Mouse (Mus musculus): ENCODE data around the gene Lima1.
"Not testable (repeated sequence)": the region's sequence is repeated elsewhere in the genome, so short reads cannot be mapped to it uniquely, and the experiment has no call there.

Gene Lima1

DNA sequence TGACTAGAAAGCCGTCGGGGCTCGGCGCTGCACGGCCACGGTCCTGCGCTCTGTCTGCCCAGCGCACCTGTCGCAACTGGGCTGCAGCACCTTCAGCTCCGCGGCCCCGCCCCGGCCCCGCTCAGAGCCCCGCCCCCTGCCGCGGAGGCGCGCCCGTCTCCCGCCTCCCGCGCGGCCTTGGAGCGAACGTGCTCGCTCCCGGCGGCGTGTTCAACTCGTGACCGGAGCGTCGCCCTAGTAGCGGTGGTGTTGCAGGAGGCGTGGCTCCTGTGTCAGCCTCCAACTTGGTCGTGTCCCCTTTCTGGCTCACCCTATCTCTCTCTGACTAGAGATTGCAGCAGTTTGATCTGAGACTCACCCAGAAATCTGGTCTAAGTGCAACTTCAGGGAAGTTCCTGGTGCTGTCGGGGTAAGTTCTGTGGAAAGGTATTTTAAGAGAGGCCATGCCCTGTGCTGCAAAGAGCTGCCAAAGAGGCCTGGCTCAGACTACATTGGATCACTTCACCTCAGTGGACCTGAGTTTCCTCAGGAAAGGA is at the start of gene Lima1:
TSS of gene Lima1 (minus strand) at position 123 of the 536 bp plus-strand sequence.
- DNase-seq = peak; percentile 94

- DNase-seq = no peak
These were observed 44.4 kb upstream of the Lima1 start for GRCm38 (mm10) chr15:99919601-99920158.

DNA sequence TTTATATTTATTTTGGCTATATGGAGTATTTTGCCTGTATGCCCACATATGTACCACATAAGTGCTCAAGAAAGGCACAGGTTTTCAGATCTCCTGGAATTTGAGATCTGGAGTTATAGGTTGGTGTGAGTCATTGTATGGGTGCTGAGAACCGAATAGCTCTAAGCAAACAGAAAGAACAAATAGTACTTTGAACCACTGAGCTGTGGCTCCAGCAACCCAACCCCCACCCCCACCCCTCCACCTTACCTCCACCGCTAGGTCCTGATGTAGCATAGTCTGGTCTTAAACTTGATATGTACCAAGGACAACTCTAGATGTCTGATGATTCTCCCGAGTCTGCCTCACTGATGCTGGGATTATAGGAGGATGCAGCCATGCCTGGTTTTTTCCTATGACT is 42.0 kb upstream of the Lima1 start:
- no peak for DNase-seq

- DNase-seq = no peak
These were observed 39.4 kb upstream of the Lima1 start for GRCm38 (mm10) chr15:99914613-99915012.

DNA sequence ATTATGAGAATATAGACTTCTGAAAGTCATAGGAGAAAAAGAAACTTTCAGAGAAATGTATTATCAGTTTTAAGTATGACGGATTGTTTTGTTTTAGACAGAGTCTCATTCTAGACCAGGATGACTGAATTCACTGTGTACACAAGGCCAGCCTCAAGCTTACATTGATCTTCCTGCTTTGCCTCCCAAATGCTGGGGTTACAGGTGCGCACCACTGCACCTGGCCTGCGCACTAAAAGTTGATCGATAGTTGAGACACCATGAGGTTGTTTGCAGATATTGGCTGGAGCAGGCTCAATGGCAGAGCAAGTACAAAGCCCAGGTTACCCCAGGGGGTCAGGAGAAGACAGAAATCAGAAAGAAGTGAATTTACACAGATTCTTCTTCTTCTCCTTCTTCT is 36.5 kb upstream of the Lima1 start:
- no peak for DNase-seq

DNA sequence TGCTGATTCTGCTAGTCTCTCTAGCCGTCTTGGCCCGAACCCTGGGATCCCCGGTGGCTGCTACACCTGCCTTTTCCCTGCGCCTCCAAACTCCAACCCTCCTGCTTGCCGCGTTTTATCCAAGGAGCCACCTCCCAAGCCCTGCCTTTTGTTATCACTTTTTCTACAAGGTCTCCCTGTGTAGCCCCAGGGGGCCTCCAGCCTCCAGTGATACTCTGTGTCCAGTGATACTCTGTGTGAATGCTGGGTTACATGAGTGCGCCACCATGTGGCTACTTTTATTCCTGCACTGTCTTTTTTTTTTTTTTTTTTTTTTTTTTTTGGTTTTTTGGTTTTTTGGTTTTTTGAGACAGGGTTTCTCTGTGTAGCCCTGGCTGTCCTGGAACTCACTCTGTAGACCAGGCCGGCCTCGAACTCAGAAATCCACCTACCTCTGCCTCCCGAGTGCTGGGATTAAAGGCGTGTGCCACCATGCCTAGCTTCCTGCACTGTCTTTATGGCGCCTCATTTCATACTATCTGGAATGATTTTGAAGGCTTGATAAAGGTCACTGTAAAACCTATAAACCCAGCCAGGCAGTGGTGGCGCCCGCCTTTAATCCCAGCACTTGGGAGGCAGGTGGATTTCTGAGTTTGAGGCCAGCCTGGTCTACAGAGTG is 34.2 kb upstream of the Lima1 start:
- DNase-seq = peak; percentile 78

GRCm38 (mm10) chr15:99907514-99907913 is 32.3 kb upstream of the Lima1 start:
- DNase-seq = no peak

DNA sequence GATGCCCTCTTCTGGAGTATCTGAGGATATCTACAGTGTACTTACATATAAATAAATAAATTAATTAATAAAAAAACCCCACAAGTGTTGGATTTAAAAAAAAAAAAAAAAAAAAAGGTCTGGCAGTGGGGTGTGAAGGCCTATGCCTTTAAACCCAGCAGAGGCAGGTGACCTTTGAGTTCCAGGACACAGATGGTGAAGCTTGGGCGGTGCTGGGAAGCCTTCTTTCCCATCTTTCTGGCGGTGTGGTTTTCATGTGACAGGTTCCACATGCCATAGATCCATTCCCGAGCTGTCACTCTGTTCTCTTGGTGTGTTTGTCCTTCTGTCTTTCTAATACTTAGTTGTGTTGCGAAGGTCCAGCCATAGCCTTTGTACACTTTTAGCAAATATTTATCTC is 31.8 kb upstream of the Lima1 start:
- DNase-seq = no peak

- DNase-seq = no peak
These were observed 29.6 kb upstream of the Lima1 start for GRCm38 (mm10) chr15:99904841-99905240.

GRCm38 (mm10) chr15:99904333-99904732 is 29.1 kb upstream of the Lima1 start:
- peak; percentile 92 for DNase-seq

DNA sequence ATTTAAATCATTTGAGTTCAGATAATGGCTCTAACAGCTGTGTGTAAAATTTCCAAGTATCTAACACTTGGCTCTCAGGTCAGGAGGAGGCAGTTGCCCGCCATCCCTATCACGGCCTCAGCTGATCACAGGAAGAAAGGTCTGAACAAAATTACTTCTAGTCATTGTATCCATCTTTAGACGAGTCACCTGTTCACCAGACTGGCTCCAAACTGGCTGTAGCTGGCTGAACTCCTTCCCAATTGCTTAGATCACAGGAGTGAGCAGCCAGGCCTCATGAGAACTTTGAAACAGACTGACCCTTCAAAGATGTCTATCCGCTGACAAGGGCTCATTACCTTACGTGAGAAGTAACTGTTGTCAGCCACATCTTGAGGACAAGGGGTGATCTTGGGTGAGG is 28.0 kb upstream of the Lima1 start:
- DNase-seq = no peak

DNA sequence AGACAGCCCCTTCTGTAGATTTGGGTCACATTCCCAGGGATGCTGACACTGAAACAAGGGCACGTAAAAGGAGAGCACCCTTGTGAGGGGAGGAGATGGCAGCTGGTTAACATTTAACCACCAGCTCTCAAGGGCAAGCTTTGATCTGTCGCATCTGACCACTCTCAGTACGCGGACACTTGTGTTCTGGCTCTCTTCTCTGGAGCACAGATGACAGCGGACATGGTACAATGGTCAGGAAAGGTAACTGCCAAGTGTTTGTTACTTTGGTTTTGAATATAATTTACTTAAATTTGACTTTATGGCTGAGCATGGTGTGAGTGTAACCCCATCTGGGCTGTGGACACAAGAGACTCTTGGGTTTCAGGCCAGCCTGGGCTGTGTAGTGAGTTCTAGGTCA is 27.5 kb upstream of the Lima1 start:
- no peak for DNase-seq

- DNase-seq = no peak
These were observed 21.4 kb upstream of the Lima1 start for GRCm38 (mm10) chr15:99896621-99897020.

GRCm38 (mm10) chr15:99891355-99891754 is 16.1 kb upstream of the Lima1 start:
- no peak for DNase-seq

DNA sequence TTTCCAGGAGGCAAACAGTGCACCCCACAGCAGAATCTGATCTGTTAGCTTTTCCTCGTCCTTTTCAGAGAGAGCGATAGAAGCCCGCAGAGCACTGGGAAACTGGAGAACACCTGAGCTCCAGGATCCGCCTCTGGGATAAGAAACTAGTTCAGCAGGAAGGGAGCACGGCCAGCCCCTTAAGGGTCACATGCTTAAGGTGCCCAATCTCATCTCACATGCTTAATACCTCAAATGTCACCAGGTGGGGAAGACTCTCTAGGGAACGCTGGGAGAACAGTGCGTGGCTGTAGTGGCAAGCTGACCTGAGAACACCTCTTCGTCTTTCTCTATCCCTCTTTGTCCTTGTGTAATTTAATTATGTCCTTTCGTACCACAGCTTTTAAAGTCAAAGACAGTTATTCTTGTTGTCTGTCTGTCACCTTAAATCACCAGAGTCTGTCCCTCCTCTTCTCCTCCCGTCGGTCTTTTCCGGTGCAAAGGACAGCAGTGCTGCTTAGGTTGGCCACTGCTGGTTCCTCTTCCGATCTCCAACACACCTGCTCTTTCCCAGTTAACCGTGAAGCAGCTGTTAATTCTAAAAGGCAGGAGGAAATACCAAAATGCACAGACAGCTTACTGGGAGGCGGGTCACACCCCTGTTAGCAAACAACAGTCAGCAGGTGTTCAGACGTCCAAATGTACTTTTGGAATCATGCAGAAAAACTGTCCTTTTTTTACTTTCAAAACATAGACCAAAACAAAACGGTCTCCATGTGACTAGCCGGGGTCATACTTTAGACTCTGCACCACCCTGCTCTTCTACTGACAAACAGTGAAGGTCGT is 15.4 kb upstream of the Lima1 start:
- no peak for DNase-seq

- DNase-seq = no peak
These were observed 14.1 kb upstream of the Lima1 start for GRCm38 (mm10) chr15:99889275-99889874.

DNA sequence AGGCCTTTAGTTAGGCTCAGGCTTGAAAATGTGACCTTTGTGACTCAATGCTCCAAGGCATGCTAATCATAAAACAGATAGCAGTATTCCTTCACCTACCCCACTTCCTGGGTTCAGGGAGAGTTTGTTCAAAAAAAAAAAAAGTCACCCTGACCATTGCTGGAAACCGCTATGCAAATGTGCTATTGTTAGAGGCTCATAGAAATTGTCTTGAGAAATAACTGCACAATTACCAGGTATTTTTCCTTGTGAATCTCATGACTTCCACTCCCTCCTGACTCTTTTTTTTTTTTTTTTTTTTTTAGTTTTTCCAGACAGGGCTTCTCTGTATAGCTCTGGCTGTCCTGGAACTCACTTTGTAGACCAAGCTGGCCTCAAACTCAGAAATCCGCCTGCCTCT is 11.9 kb upstream of the Lima1 start:
- not testable (repeated sequence) for DNase-seq

DNA sequence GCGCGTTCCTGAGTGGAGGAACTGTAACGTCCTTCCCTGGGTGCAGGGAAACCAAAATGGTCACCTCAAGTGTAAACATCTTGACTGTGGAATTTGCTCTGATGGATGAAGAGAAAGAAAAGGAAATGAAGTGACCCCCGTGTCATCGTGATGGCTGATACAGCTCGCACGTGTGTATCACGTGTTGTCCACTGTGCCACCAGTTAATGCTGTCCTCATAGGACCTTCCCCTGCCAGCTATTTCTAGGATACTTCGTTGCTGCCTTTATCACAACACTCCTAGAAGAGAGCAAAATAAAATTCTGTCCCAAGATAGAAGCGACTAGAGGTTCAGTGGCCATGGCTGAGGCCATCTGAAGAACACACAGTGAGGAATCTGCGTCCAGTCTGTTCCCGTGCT is 8.8 kb upstream of the Lima1 start:
- no peak for DNase-seq

DNA sequence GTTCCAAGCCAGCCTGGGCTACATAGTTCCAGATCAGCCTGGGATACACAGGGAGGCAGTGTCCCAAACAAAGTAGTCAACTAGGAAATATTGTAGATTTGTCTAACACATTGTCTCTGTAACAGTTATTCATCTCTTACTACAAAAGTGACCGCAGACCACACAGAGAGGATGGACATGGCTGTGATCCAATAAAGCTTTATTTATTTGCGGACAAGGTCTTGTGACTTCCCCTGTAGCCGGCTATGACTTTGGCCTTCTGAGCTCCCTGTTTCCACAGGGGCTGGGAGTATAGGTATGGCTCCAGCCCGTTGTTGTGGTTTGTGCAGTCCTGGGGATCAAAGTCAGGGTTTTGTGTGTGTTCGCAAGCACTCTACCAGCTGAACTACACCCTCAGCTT is 3.3 kb upstream of the Lima1 start:
- no peak for DNase-seq

DNA sequence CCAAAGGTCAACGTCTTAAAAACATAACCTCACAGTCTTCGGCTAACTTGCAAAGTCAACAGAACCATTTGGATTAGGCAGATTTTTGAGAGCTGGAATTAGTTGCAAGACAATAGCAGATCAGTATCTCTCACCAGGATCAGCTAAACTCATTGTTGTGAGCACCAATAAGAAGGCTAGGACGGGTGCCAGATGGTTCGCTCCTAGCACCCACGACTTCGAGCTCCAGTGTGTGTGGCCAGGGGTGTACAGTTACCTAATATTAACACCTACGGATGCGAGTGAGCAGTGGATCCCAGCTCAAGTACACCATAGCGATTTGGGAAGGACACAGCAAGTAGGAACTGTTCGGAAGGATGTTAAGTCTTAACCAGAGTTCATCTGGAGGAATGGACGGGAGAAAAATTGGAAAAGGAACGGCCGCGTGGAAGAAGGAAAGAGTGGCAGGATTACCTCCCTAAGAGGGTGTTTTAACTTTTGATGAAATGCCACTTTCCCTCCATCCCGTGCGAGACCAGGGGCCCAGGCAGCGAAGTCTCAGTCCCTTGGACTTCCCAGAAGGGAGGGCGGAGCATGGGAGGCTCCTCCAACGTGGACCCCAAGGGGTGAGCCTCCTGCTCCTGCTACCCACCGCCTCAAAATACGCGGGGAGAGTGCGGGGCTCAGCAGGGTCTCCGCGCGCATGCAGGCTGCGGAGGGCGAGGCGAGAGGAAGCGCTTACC is 483 bp downstream of the Lima1 start:
- DNase-seq = peak; percentile 55

DNA sequence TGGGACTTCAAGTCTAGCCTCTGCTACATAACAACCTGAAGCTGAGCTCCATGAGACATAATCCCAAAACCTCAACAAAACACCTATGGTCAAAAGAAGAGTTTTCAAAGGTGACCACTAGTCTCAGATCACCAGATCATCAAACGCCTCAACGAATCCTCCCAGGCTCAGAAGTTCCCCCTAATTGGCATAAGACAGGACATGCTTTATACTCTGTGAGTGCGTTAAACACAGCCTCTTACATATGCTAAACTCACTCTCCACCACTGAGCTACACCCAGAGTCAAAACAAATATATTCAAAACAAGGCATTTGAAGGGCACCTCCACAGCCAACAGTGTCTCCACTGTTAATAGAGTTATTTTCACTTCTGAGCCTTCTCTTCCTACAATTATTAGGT is 2.7 kb downstream of the Lima1 start:
- DNase-seq = no peak

GRCm38 (mm10) chr15:99867654-99868053 is 7.6 kb downstream of the Lima1 start:
- DNase-seq = no peak
